Mouse (Mus musculus) cerebellum, postnatal 10 days (tissue): Measurements from ENCODE around the gene Macrod1.
A peak's percentile ranks its signal among the peaks of the same experiment; 100 is the strongest.

Experiments used
- DNase-seq, 2 experiments: peaks; one replicate each; pipeline ENCODE4 v3.0.0; 2021; ENCODE audit warnings: mixed read lengths in 2 of 2

Macrod1 gene

GRCm38 (mm10) chr19:7083035-7083794 is 26.6 kb downstream of the Macrod1 start:
- DNase-seq, result peak; percentile 59 to 65

- DNase-seq, result peak; percentile 46
These were observed 28.1 kb downstream of the Macrod1 start for GRCm38 (mm10) chr19:7084734-7085133.

- DNase-seq, result no peak
These were observed 31.9 kb downstream of the Macrod1 start for GRCm38 (mm10) chr19:7088558-7088957.

GRCm38 (mm10) chr19:7089050-7089449 is 32.4 kb downstream of the Macrod1 start:
- DNase-seq, result peak; percentile 56 to 60

- DNase-seq, result no peak
These were observed 33.2 kb downstream of the Macrod1 start for GRCm38 (mm10) chr19:7089842-7090251.

GRCm38 (mm10) chr19:7090369-7091064 is 33.9 kb downstream of the Macrod1 start:
- DNase-seq, result peak; percentile 79 to 80

- DNase-seq, result no peak
These were observed 34.9 kb downstream of the Macrod1 start for GRCm38 (mm10) chr19:7091448-7092050.

- no peak for DNase-seq
These were observed 36.1 kb downstream of the Macrod1 start for GRCm38 (mm10) chr19:7092756-7093155.

- no peak for DNase-seq
These were observed 43.1 kb downstream of the Macrod1 start for GRCm38 (mm10) chr19:7099620-7100155.

- DNase-seq, result no peak
These were observed 45.4 kb downstream of the Macrod1 start for GRCm38 (mm10) chr19:7102039-7102438.

GRCm38 (mm10) chr19:7103349-7103992 is 46.9 kb downstream of the Macrod1 start:
- peak; percentile 47 to 58 for DNase-seq

GRCm38 (mm10) chr19:7103993-7104401 is 47.4 kb downstream of the Macrod1 start:
- DNase-seq, result no peak

GRCm38 (mm10) chr19:7105544-7105943 is 48.9 kb downstream of the Macrod1 start, which contains the start of gene Flrt1:
Gene Flrt1, minus strand, starts transcription at chr19:7105729.
- no peak for DNase-seq

- DNase-seq, result no peak
These were observed 50.0 kb downstream of the Macrod1 start for GRCm38 (mm10) chr19:7106566-7106965.

GRCm38 (mm10) chr19:7107174-7107573 is 50.6 kb downstream of the Macrod1 start:
- no peak for DNase-seq

- DNase-seq, result peak in 1 of 2 experiments; percentile 51
These were observed 51.7 kb downstream of the Macrod1 start for GRCm38 (mm10) chr19:7108114-7108905.

GRCm38 (mm10) chr19:7110097-7110496 is 53.5 kb downstream of the Macrod1 start:
- no peak for DNase-seq

- peak in 1 of 2 experiments; percentile 49 for DNase-seq
These were observed 54.3 kb downstream of the Macrod1 start for GRCm38 (mm10) chr19:7110875-7111274.

- DNase-seq, result no peak
These were observed 54.7 kb downstream of the Macrod1 start for GRCm38 (mm10) chr19:7111309-7111708.

GRCm38 (mm10) chr19:7111710-7112109 is 55.1 kb downstream of the Macrod1 start:
- DNase-seq, result no peak

- DNase-seq, result no peak
These were observed 56.0 kb downstream of the Macrod1 start for GRCm38 (mm10) chr19:7112628-7113027.

GRCm38 (mm10) chr19:7113574-7113973 is 57.0 kb downstream of the Macrod1 start:
- no peak for DNase-seq
